Mouse (Mus musculus) brain, embryonic 14.5 days (tissue): ENCODE measurements at regions not wholly inside any gene's neighbourhood (a gene's known extent, or its start where the extent isn't known, plus 50 kb on each side); places are given as distances from the start of the nearest gene placed in this dataset.
"Not testable (repeated sequence)": the region's sequence is repeated elsewhere in the genome, so short reads cannot be mapped to it uniquely, and the experiment has no call there.

Source experiments
- DNase-seq: peaks from one replicate; pipeline ENCODE4 v3.0.0-alpha.2; 2011; ENCODE audit warnings: low read depth
- CTCF ChIP-seq: fragments of 200-500 bp; IDR thresholded peaks from 2 replicates; pipeline ENCODE4 v1.5.1; 2012; ENCODE audit warnings: inconsistent platforms, mild to moderate bottlenecking, moderate library complexity, borderline replicate concordance; ENCODE audit not compliant: insufficient read depth, insufficient read length; ENCODE audit errors: extremely low read depth
- POLR2A ChIP-seq: fragments of 200-500 bp; IDR thresholded peaks from 2 replicates; pipeline ENCODE4 v1.6.1; 2012; ENCODE audit warnings: mild to moderate bottlenecking, inconsistent platforms, borderline replicate concordance; ENCODE audit not compliant: poor library complexity, insufficient read depth, insufficient read length, severe bottlenecking; ENCODE audit errors: extremely low read depth

- TF ChIP-seq POLR2A = no peak
- TF ChIP-seq CTCF = no peak
Observed at GRCm38 (mm10) chr14:36155757-36156156, 61.0 kb downstream of the 4930474N05Rik start.

GRCm38 (mm10) chr14:36156175-36156574 lies 61.5 kb downstream of the 4930474N05Rik start:
- no peak for DNase-seq
- no peak for TF ChIP-seq CTCF
- no peak for TF ChIP-seq POLR2A

More at GRCm38 (mm10) chr14:36155757-36156156, 61.0 kb downstream of the 4930474N05Rik start:
- DNase-seq = no peak

GRCm38 (mm10) chr14:36183701-36184100 lies 89.0 kb downstream of the 4930474N05Rik start:
- TF ChIP-seq POLR2A (no peak), CTCF (no peak)
- peak; percentile 35 for DNase-seq

- peak; percentile 7 for DNase-seq
- TF ChIP-seq CTCF = no peak
- no peak for TF ChIP-seq POLR2A
Observed at GRCm38 (mm10) chr14:36196517-36196916, 101.8 kb downstream of the 4930474N05Rik start.

- TF ChIP-seq CTCF (no peak), POLR2A (no peak)
- DNase-seq = no peak
Observed at GRCm38 (mm10) chr14:36198396-36198795, 103.7 kb downstream of the 4930474N05Rik start.

- peak; percentile 13 for DNase-seq
- no peak for TF ChIP-seq POLR2A
- no peak for TF ChIP-seq CTCF
Observed at GRCm38 (mm10) chr14:36203855-36204254, 109.1 kb downstream of the 4930474N05Rik start.

- DNase-seq = peak; percentile 86
- TF ChIP-seq POLR2A (no peak), CTCF (peak; percentile 88)
Observed at GRCm38 (mm10) chr14:36212830-36213229, 118.1 kb downstream of the 4930474N05Rik start.

GRCm38 (mm10) chr14:36245849-36246248 lies 151.1 kb downstream of the 4930474N05Rik start:
- no peak for DNase-seq
- TF ChIP-seq POLR2A = no peak
- no peak for TF ChIP-seq CTCF

- peak; percentile 36 for DNase-seq
- TF ChIP-seq POLR2A (no peak), CTCF (no peak)
Observed at GRCm38 (mm10) chr14:36262126-36262525, 167.4 kb downstream of the 4930474N05Rik start.

GRCm38 (mm10) chr14:36283825-36284414 lies 189.2 kb downstream of the 4930474N05Rik start:
- TF ChIP-seq CTCF (no peak), POLR2A (no peak)
- no peak for DNase-seq

GRCm38 (mm10) chr14:36288697-36289286 lies 194.1 kb downstream of the 4930474N05Rik start:
- DNase-seq = no peak
- TF ChIP-seq POLR2A = no peak

- DNase-seq = no peak
- TF ChIP-seq POLR2A (no peak), CTCF (no peak)
Observed at GRCm38 (mm10) chr14:36310324-36310723, 215.6 kb downstream of the 4930474N05Rik start.

GRCm38 (mm10) chr14:36314673-36315072 lies 220.0 kb downstream of the 4930474N05Rik start:
- DNase-seq = not testable (repeated sequence)
